Mouse (Mus musculus) liver, adult 2 months (tissue): ENCODE data around the gene Rpl39.

Experiments used
- CTCF ChIP-seq: fragments of 200-500 bp; IDR thresholded peaks from 2 replicates; pipeline ENCODE4 v1.5.1; 2011; ENCODE audit warnings: low read depth, low read length, control low read depth
- POLR2A ChIP-seq: fragments of 200-500 bp; IDR thresholded peaks from 2 replicates; pipeline ENCODE4 v1.6.1; 2011; ENCODE audit warnings: low read length, control low read depth; ENCODE audit not compliant: insufficient read depth; ENCODE audit errors: extremely low read depth

- TF ChIP-seq CTCF, result peak; percentile 55; the same call in 1 of the 2 replicates
- no peak for TF ChIP-seq POLR2A
These were observed 42.5 kb downstream of the Rpl39 start for GRCm38 (mm10) chrX:37042726-37043125.
